Mouse (Mus musculus): ENCODE measurements around the gene Znrf3.

Znrf3 gene

GRCm38 (mm10) chr11:5398301-5399053, 46.2 kb downstream of the Znrf3 start:
- DNase-seq (ENCODE audit: low read depth, low spot score): no peak

- DNase-seq (ENCODE audit: low read depth, low spot score): no peak
These were observed 53.4 kb downstream of the Znrf3 start for GRCm38 (mm10) chr11:5390969-5391831.

DNA sequence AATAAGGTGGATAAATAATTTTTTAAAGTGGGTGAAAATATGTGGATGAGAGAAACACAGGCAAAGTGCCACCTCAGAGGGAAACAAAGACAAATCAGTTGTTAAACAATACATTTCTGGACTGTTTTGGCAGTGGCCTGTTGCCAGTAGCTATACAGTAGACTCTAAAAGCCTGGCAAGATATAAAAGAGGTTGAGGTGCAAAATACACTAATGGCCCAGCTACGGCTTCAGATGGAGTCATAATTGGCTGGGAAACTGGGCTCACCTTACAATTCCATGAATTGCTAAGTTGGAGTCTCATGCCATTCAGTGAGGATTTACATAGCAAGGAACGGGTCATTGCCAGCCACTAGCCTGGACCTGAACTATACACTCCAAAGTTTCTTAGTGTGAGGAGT, 62.0 kb downstream of the Znrf3 start:
- no peak for DNase-seq (ENCODE audit: low read depth, low spot score)

- no peak for DNase-seq (ENCODE audit: low read depth, low spot score)
These were observed 63.4 kb downstream of the Znrf3 start for GRCm38 (mm10) chr11:5381226-5381625.

- DNase-seq (ENCODE audit: low read depth, low spot score): no peak
These were observed 64.4 kb downstream of the Znrf3 start for GRCm38 (mm10) chr11:5380275-5380674.

- no peak for DNase-seq (ENCODE audit: low read depth, low spot score)
These were observed 75.5 kb downstream of the Znrf3 start for GRCm38 (mm10) chr11:5369176-5369575.

DNA sequence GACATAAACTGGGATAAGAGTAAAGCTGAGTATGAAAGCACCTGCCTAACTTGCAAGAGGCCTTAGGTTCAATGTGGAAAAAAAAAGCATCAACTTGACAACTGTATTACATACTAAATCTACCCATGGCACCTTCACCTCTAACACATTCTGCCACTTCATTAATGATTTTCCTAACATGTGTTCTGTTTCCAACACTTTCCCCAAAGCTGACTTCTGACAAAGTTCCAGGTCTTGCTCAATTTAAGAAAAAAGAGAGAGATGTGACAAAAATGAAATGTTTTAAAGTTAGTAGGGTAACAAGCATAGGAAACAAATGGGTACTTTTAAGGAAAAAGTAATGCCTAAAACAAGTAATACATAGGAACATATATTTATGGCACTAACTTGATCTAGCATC, 76.2 kb downstream of the Znrf3 start:
- DNase-seq (ENCODE audit: low read depth, low spot score): no peak

- no peak for DNase-seq (ENCODE audit: low read depth, low spot score)
These were observed 89.3 kb downstream of the Znrf3 start for GRCm38 (mm10) chr11:5355266-5355764.

DNA sequence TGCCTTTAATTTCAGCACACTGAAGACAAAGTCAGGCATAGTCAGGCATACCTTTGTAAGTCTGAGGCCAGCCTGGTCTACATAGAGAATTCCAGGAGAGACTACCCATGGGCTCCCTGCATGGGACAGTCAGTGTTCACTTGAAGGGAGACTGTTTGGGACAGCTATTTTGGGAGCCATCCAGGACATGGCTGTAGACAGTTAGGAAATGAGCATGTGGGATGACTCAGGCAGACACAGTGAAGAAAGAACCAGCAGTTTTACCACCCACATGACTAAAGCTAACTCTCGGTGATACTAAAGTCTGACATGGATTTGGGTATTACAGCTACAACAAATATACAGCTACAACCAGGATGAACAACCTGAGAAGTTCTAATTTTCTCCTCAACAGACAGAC, 89.9 kb downstream of the Znrf3 start:
- DNase-seq (ENCODE audit: low read depth, low spot score): no peak

DNA sequence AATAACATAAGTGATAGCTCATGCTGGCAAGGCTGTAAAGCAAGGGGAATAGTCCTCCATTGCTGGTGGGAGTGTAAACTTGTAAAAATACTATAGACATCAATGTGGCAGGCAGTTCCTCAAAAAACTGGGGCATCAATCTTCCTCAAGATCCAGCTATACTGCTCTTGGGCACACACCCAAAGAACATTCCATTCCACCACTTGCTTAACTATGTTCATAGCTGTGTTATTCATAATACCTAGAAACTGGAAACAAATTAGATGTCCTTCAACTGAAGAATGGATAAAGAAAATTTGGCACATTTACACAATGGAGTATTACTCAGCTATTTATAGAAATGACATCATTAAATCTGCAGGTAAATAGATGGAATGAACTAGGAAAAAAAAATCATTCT, 91.6 kb downstream of the Znrf3 start:
- DNase-seq (ENCODE audit: low read depth, low spot score): no peak

GRCm38 (mm10) chr11:5349483-5349882, 95.2 kb downstream of the Znrf3 start:
- no peak for DNase-seq (ENCODE audit: low read depth, low spot score)

- no peak for DNase-seq (ENCODE audit: low read depth, low spot score)
These were observed 97.6 kb downstream of the Znrf3 start for GRCm38 (mm10) chr11:5346845-5347640.

DNA sequence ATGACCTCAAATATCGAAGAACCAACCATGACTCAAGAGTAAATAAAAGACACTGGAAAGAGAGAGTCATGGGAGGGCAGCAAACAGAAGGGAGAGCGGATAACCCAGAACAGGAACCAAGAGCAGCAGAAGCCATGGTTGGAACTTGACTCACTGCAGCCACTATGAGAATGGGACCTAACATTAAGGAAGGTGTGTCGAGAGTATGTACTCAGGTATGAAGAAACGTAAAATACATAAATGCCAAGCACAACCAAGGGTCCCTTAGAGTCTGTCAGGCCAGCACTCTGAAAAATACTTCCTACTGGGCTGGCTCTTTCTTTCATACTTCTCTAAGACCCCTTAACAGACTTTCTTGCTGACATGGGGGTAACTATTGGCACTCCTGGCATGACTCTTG, 100.9 kb downstream of the Znrf3 start:
- DNase-seq (ENCODE audit: low read depth, low spot score): no peak

DNA sequence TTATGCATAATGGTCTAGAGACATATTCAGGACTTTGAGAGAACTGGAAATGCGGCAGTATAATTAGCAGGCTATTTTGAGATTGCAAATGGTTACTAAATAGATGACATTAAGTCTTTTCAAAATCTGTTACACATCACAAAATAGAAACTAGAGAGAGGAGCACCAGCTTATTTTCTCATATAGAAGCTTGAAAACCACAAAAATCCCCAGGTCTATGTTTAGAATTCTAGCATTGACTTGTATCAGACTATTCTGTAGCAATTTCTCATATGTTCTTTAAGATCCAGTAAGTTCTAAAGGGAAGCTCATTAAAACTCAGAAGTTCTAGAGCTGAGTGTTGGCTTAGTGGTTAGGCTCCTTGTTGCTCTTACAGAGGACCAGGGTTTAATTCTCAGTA, 104.9 kb downstream of the Znrf3 start:
- DNase-seq (ENCODE audit: low read depth, low spot score): no peak

DNA sequence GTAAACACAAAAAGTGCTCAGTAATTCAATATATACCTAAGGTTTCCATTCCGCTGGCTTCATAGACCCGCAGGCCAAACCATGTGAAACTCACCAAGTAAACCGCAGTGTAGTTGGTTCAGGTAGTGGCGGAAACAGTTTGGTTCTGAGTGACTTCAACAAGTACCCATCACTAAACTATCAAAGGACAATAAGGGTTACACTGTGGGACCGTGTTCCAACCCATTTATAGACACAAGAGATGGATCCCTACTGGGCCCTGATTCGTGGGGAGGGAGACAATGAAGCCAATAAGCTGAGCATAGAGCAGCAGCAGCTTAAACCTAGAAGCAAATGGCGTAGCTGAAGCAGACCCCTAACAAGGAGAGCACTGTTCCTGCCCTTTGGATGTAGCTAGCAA, 107.8 kb downstream of the Znrf3 start:
- DNase-seq (ENCODE audit: low read depth, low spot score): no peak

- no peak for DNase-seq (ENCODE audit: low read depth, low spot score)
These were observed 108.4 kb downstream of the Znrf3 start for GRCm38 (mm10) chr11:5336269-5336668.

DNA sequence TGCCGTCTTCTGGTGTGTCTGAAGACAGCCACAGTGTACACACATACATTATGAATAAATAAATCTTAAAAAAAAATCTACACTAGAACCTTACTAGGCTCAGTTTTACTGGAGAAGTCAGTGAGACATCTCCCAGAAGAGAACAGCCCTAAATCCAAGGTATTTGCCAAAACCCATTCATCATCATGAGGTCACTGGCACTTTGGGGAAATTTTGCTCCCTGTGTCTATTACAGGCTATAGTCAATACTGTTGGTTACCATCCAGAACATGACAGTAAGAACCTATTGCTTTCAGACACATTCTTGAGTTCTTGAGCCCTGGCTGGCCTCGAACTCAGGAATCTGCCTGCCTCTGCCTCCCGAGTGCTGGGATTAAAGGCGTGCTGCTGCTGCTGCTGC, 113.8 kb downstream of the Znrf3 start:
- DNase-seq (ENCODE audit: low read depth, low spot score): no peak

- no peak for DNase-seq (ENCODE audit: low read depth, low spot score)
These were observed 117.0 kb downstream of the Znrf3 start for GRCm38 (mm10) chr11:5327693-5328092.

DNA sequence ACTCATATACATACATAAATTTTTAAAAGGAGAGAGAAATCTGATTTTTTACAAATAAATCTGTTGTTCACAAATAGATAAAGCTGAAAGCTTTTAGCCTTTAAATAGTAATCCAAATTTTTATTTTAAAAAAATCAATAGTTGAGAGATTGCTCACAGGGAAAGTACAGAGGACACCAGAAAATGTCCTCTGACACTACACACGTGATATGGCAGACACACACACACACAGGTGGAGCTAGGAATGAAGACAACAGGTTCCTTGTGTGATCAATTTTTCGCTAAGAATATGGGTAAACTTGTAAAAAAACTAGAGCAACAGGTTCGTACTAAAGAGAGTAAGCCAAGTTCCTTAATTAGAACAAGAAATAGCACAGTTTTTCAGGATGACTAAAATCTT, 118.4 kb downstream of the Znrf3 start:
- no peak for DNase-seq (ENCODE audit: low read depth, low spot score)

- DNase-seq (ENCODE audit: low read depth, low spot score): no peak
These were observed 119.4 kb downstream of the Znrf3 start for GRCm38 (mm10) chr11:5325217-5325616.

DNA sequence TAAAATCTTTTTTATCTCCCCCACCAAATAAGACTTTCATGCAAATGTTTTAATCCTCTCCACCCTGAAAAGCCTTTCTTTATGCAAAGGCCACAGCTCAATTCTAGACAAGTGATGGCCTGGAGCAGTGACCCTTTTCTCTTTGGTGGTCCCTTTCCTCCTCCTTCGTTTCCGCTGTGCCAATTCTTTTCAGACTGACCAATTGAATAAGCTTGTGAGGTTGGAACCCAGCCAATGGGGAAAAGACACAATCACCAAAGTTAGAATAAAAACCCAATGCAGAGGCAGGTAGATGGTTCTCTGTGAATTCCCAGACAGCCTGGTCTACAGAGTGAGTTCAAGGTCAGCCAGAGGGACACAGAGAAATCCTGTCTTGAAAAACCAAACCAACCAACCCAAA, 120.4 kb downstream of the Znrf3 start:
- no peak for DNase-seq (ENCODE audit: low read depth, low spot score)

DNA sequence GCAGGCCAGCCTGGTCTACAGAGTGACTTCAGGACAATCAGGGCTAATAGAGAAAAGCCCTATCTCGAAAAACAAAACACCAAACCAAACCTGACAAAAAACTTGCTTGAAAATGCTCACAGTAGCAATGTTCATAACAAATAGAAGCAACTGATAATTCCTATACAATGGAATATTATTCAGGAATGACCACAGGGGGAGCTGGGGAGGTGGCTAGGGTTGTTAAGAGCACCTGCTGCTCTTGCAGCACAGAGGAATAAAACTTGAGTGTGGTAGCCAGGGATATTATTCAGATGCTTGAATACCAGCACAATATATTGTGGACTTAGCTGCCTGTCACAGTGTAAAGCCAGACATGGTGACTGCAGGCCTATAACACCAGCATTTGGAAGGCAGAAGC, 123.0 kb downstream of the Znrf3 start:
- no peak for DNase-seq (ENCODE audit: low read depth, low spot score)

All from forelimb bud, embryonic 11.5 days (tissue).